Mouse (Mus musculus): ENCODE results near the gene AI182371.

The AI182371 gene

GRCm38 (mm10) chr2:35101443-35101842 lies at the start of gene AI182371:
Gene AI182371, minus strand, starts transcription at chr2:35101543.
- no peak for DNase-seq

GRCm38 (mm10) chr2:35148806-35149205 lies 47.5 kb upstream of the AI182371 start:
- DNase-seq, result no peak

GRCm38 (mm10) chr2:35141673-35142072 lies 40.3 kb upstream of the AI182371 start:
- no peak for DNase-seq

GRCm38 (mm10) chr2:35138576-35138975 lies 37.2 kb upstream of the AI182371 start:
- DNase-seq, result no peak

- no peak for DNase-seq
These were observed 32.5 kb upstream of the AI182371 start for GRCm38 (mm10) chr2:35133891-35134290.

- no peak for DNase-seq
These were observed 31.3 kb upstream of the AI182371 start for GRCm38 (mm10) chr2:35132662-35133055.

- DNase-seq, result peak; percentile 86
These were observed 30.8 kb upstream of the AI182371 start for GRCm38 (mm10) chr2:35131991-35132661.

GRCm38 (mm10) chr2:35131491-35131890 lies 30.1 kb upstream of the AI182371 start:
- DNase-seq, result no peak

GRCm38 (mm10) chr2:35124716-35125115 lies 23.4 kb upstream of the AI182371 start:
- no peak for DNase-seq

- DNase-seq, result no peak
These were observed 9.2 kb upstream of the AI182371 start for GRCm38 (mm10) chr2:35110521-35110920.

GRCm38 (mm10) chr2:35109924-35110304 lies 8.6 kb upstream of the AI182371 start:
- no peak for DNase-seq

GRCm38 (mm10) chr2:35109141-35109923 lies 8.0 kb upstream of the AI182371 start, which contains the start of gene Cntrl:
Gene Cntrl, plus strand, starts transcription at chr2:35109492.
- DNase-seq, result peak; percentile 94

- DNase-seq, result peak; percentile 49
These were observed 7.4 kb upstream of the AI182371 start for GRCm38 (mm10) chr2:35108712-35109111.

- peak; percentile 16 for DNase-seq
These were observed 6.8 kb upstream of the AI182371 start for GRCm38 (mm10) chr2:35107984-35108635.

GRCm38 (mm10) chr2:35104843-35105242 lies 3.5 kb upstream of the AI182371 start:
- no peak for DNase-seq

- no peak for DNase-seq
These were observed 2.2 kb upstream of the AI182371 start for GRCm38 (mm10) chr2:35103558-35103957.

GRCm38 (mm10) chr2:35102777-35103176 lies 1.4 kb upstream of the AI182371 start:
- no peak for DNase-seq

- no peak for DNase-seq
These were observed 814 bp downstream of the AI182371 start for GRCm38 (mm10) chr2:35100529-35100928.

GRCm38 (mm10) chr2:35087418-35087817 lies 13.9 kb downstream of the AI182371 start:
- no peak for DNase-seq

- no peak for DNase-seq
These were observed 22.2 kb downstream of the AI182371 start for GRCm38 (mm10) chr2:35079166-35079565.

- DNase-seq, result no peak
These were observed 27.0 kb downstream of the AI182371 start for GRCm38 (mm10) chr2:35074328-35074727.

- no peak for DNase-seq
These were observed 28.8 kb downstream of the AI182371 start for GRCm38 (mm10) chr2:35072547-35072946.

- no peak for DNase-seq
These were observed 31.1 kb downstream of the AI182371 start for GRCm38 (mm10) chr2:35070275-35070674.

- no peak for DNase-seq
These were observed 32.2 kb downstream of the AI182371 start for GRCm38 (mm10) chr2:35069124-35069523.

All from cerebellum, adult 9-11 months (tissue).